Mouse (Mus musculus): ENCODE measurements around the gene Izumo4. TPM values are rescaled to one million over a fixed set of nuclear protein-coding genes. Genes with fewer than 3 reads are reported as not detected.

Izumo4 gene
- polyA plus RNA-seq, 1 experiment from 2014 or later = 12.2 TPM

DNA sequence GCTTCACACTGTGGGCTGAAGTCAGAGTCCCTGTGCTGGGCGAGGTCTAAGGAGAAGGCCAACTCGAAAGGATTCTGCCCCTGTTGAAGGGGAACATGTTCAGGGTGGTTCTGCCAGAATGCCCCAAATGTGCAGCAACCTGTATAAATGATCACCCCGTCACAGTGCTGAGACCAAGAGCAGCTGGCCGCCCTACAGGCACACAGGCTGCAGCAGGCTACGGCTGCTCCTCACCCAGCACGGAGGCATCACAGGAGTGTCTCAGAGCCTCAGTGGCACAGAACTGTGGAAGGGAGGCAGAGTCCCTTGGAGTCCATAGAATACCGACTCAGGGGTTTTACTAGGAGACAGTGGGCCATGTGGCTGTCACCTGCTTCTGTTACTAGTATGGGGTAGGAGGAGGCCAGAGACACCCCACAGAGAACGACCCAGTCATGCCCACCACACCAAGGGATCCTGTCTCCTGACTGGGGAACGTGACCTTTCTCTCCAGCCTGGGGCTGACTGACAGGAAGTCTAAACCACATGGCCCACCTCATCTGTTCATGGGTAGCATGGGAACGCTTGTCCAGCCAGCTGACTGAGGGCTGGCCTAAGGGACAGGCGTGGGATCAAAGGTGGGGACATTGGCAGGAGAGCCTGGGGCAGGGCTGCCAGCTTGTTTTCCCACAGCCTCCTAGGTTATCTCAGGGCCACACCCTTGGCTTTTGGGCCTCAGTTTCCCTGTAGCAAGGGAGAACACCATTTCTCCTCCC, 29.9 kb upstream of the Izumo4 start:
- Histone ChIP-seq H3K9me3 (ENCODE audit: control insufficient read depth) (no peaks in the 10 kb centered on the region), H3K27ac (ENCODE audit: low read depth, low read length) (no peak overlapping the region), H3K4me1 (replicated peaks; ENCODE audit: control insufficient read depth, insufficient read depth, low read length) (peaks cover 15% of the 10 kb centered on the region), H3K27me3 (replicated peaks; ENCODE audit: control insufficient read depth, insufficient read depth, low read length) (no peaks in the 10 kb centered on the region), H3K4me2 (replicated peaks; ENCODE audit: low read depth) (no peak overlapping the region; the same call in 1 of the 2 replicates), H3K36me3 (ENCODE audit: control insufficient read depth, insufficient read depth) (peaks cover 57% of the 10 kb centered on the region), H3K4me3 (ENCODE audit: low read depth, low read length) (no peak overlapping the region), H3K9ac (ENCODE audit: low read depth, low read length) (no peak overlapping the region)
- 79% methylated on average over 11 of the region's 11 CpGs for WGBS
- ATAC-seq = no peak
- TF ChIP-seq CTCF (IDR thresholded peaks at IDR 0.05; ENCODE audit: low read depth) = no peak

DNA sequence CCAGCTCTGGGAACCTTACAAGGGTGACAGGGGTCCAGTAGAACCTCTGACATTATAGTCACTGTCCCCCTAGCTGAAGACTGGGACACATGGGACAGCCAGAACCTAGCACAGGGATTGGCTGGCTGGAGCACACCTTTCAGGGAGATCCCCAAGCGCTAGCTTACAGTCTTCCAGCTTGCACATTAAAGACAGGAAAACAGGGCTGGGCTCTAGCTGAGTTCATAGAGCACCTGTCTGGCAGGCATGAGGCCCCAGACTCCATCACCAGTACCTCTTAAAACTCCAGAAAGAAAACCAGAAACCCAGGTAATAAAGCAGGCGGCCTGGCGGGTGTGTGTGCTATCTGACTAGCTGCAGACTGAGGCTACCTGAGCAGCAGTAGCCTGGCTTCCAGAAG, 28.3 kb upstream of the Izumo4 start:
- no peaks in the 10 kb centered on the region for H3K27me3 ChIP-seq (replicated peaks; ENCODE audit: control insufficient read depth, insufficient read depth, low read length)
- ATAC-seq = no peak
- no peaks in the 10 kb centered on the region for H3K9me3 ChIP-seq (ENCODE audit: control insufficient read depth)
- H3K4me3 ChIP-seq (ENCODE audit: low read depth, low read length) = no peak overlapping the region
- no peak for TF ChIP-seq CTCF (IDR thresholded peaks at IDR 0.05; ENCODE audit: low read depth)
- peak overlapping the region; percentile 3; the same call in 1 of the 2 replicates for H3K9ac ChIP-seq (ENCODE audit: low read depth, low read length)
- H3K27ac ChIP-seq (ENCODE audit: low read depth, low read length) = peak overlapping the region; percentile 35; the same call in 1 of the 2 replicates
- H3K4me2 ChIP-seq (replicated peaks; ENCODE audit: low read depth) = peak overlapping the region; percentile 91
- 39% methylated on average over 3 of the region's 3 CpGs for WGBS
- peaks cover 41% of the 10 kb centered on the region for H3K36me3 ChIP-seq (ENCODE audit: control insufficient read depth, insufficient read depth)
- peaks cover 20% of the 10 kb centered on the region for H3K4me1 ChIP-seq (replicated peaks; ENCODE audit: control insufficient read depth, insufficient read depth, low read length)

GRCm38 (mm10) chr10:80674161-80674711, 27.7 kb upstream of the Izumo4 start:
- WGBS = 43% methylated on average over 5 of the region's 5 CpGs
- no peaks in the 10 kb centered on the region for H3K9me3 ChIP-seq (ENCODE audit: control insufficient read depth)
- no peak for TF ChIP-seq CTCF (IDR thresholded peaks at IDR 0.05; ENCODE audit: low read depth)
- peaks cover 25% of the 10 kb centered on the region for H3K4me1 ChIP-seq (replicated peaks; ENCODE audit: control insufficient read depth, insufficient read depth, low read length)
- peak overlapping the region; percentile 80; the same call in 1 of the 2 replicates for H3K4me3 ChIP-seq (ENCODE audit: low read depth, low read length)
- 0 out of 2 replicates have a peak overlapping the region, but pooled peaks have one; percentile 3 for H3K9ac ChIP-seq (ENCODE audit: low read depth, low read length)
- no peaks in the 10 kb centered on the region for H3K27me3 ChIP-seq (replicated peaks; ENCODE audit: control insufficient read depth, insufficient read depth, low read length)
- peak overlapping the region; percentile 35; the same call in 1 of the 2 replicates for H3K27ac ChIP-seq (ENCODE audit: low read depth, low read length)
- peak overlapping the region; percentile 91 for H3K4me2 ChIP-seq (replicated peaks; ENCODE audit: low read depth)
- peaks cover 36% of the 10 kb centered on the region for H3K36me3 ChIP-seq (ENCODE audit: control insufficient read depth, insufficient read depth)
- ATAC-seq = no peak

- Histone ChIP-seq H3K4me1 (replicated peaks; ENCODE audit: control insufficient read depth, insufficient read depth, low read length) (peaks cover 25% of the 10 kb centered on the region), H3K9me3 (ENCODE audit: control insufficient read depth) (no peaks in the 10 kb centered on the region), H3K4me3 (ENCODE audit: low read depth, low read length) (peak overlapping the region; percentile 80), H3K9ac (ENCODE audit: low read depth, low read length) (peak overlapping the region; percentile 89), H3K27ac (ENCODE audit: low read depth, low read length) (peak overlapping the region; percentile 79), H3K4me2 (replicated peaks; ENCODE audit: low read depth) (peak overlapping the region; percentile 91), H3K27me3 (replicated peaks; ENCODE audit: control insufficient read depth, insufficient read depth, low read length) (no peaks in the 10 kb centered on the region), H3K36me3 (ENCODE audit: control insufficient read depth, insufficient read depth) (peaks cover 29% of the 10 kb centered on the region)
- WGBS = 7% methylated on average over 6 of the region's 6 CpGs
- no peak for TF ChIP-seq CTCF (IDR thresholded peaks at IDR 0.05; ENCODE audit: low read depth)
- no peak for ATAC-seq
These were observed 27.1 kb upstream of the Izumo4 start for GRCm38 (mm10) chr10:80674851-80675404.

GRCm38 (mm10) chr10:80675405-80676197, 26.4 kb upstream of the Izumo4 start:
- H3K36me3 ChIP-seq (ENCODE audit: control insufficient read depth, insufficient read depth) = peaks cover 22% of the 10 kb centered on the region
- peaks cover 25% of the 10 kb centered on the region for H3K4me1 ChIP-seq (replicated peaks; ENCODE audit: control insufficient read depth, insufficient read depth, low read length)
- 0% methylated on average over 50 of the region's 54 CpGs for WGBS
- ATAC-seq = peak; percentile 3; the same call in 1 of the 2 replicates
- no peaks in the 10 kb centered on the region for H3K9me3 ChIP-seq (ENCODE audit: control insufficient read depth)
- H3K4me3 ChIP-seq (ENCODE audit: low read depth, low read length) = peak overlapping the region; percentile 80
- TF ChIP-seq CTCF (IDR thresholded peaks at IDR 0.05; ENCODE audit: low read depth) = 0 out of 2 replicates have a peak, but pooled peaks have one; percentile 25
- H3K4me2 ChIP-seq (replicated peaks; ENCODE audit: low read depth) = peak overlapping the region; percentile 91
- H3K9ac ChIP-seq (ENCODE audit: low read depth, low read length) = peak overlapping the region; percentile 89
- H3K27me3 ChIP-seq (replicated peaks; ENCODE audit: control insufficient read depth, insufficient read depth, low read length) = no peaks in the 10 kb centered on the region
- peak overlapping the region; percentile 79 for H3K27ac ChIP-seq (ENCODE audit: low read depth, low read length)
